Mouse (Mus musculus) heart, adult 2 months (tissue): Measurements from ENCODE around the gene Lsm4. TPM values are rescaled to one million over a fixed set of nuclear protein-coding genes. Genes with fewer than 3 reads are reported as not detected.

Source experiments
- DNase-seq, 2 experiments: peaks; one replicate each; pipeline ENCODE4 v3.0.0; 2021
- H3K27ac ChIP-seq: fragments of 200-600 bp; 2 replicates; pipeline ENCODE4 v1.8.1; 2022
- H3K27me3 ChIP-seq: fragments of 200-500 bp; 2 replicates; pipeline ENCODE4 v1.6.1; 2012; ENCODE audit warnings: mild to moderate bottlenecking, low read length, inconsistent platforms, mixed read lengths; ENCODE audit not compliant: control insufficient read depth, insufficient read depth
- H3K36me3 ChIP-seq: fragments of 200-500 bp; 2 replicates; pipeline ENCODE4 v1.6.1; 2012; ENCODE audit warnings: low read length, inconsistent platforms; ENCODE audit not compliant: control insufficient read depth, insufficient read depth
- H3K4me1 ChIP-seq: fragments of 200-500 bp; 2 replicates; pipeline ENCODE4 v1.6.1; 2011; ENCODE audit warnings: low read length; ENCODE audit not compliant: control insufficient read depth, insufficient read depth
- H3K4me3 ChIP-seq: fragments of 200-600 bp; 2 replicates; pipeline ENCODE4 v1.8.1; 2022
- H3K79me2 ChIP-seq: fragments of 200-500 bp; replicated peaks from 2 replicates; pipeline ENCODE4 v1.6.1; 2012; ENCODE audit warnings: mild to moderate bottlenecking, inconsistent platforms, low read length, moderate library complexity, mixed read lengths; ENCODE audit not compliant: control insufficient read depth, insufficient read depth
- H3K9ac ChIP-seq: fragments of 200-500 bp; 2 replicates; pipeline ENCODE4 v1.6.1; 2012; ENCODE audit warnings: low read depth, mild to moderate bottlenecking, control low read depth, inconsistent platforms, low read length, mixed read lengths
- CTCF ChIP-seq: fragments of 200-600 bp; IDR thresholded peaks from 2 replicates; pipeline ENCODE4 v1.8.1; 2022; ENCODE audit warnings: antibody characterized with exemption, mild to moderate bottlenecking, moderate library complexity
- EP300 ChIP-seq: fragments of 200-500 bp; IDR thresholded peaks from 2 replicates; pipeline ENCODE4 v1.6.1; 2011; ENCODE audit warnings: low read depth, low read length, control low read depth; ENCODE audit not compliant: insufficient read depth
- POLR2A ChIP-seq: fragments of 200-500 bp; IDR thresholded peaks from 2 replicates; pipeline ENCODE4 v1.6.1; 2011; ENCODE audit warnings: mild to moderate bottlenecking, low read depth, low read length, control low read depth; ENCODE audit not compliant: insufficient read depth
- WGBS: fragments of 180-500 bp; shearing (Covaris S2); methylation state at CpG from one replicate; pipeline ENCODE4 v1.1.7; 2018; 5-methylcytosine and 5-hydroxymethylcytosine counted together
- intact Hi-C: fragments of 180-260 bp; cut with DNase I; formaldehyde crosslinking; loops from one replicate; pipeline ENCODE4 v1.15.1; 2025
- long read RNA-seq: library from polyadenylated mRNA; stranded (forward); transcript quantifications from one replicate; pipeline ENCODE4 v2.0.0, GENCODE M21; 2021
- polyA plus RNA-seq: library from polyadenylated mRNA; depleted of rRNA; stranded (reverse); fragments of >200 nt; gene quantifications from 2 replicates; pipeline ENCODE4 v1.2.3, GENCODE M21; 2012; rRNA removed
- total RNA-seq, 2 experiments: library from RNA; stranded (reverse); gene quantifications; 2 replicates each; pipeline ENCODE4 v1.2.3; 2021

Gene Lsm4
- total RNA-seq: 10 to 100 TPM; 56.9 to 64.2 TPM
- polyA plus RNA-seq: 54.1 and 68.3 TPM in 2 replicates
- long read RNA-seq, transcript Lsm4-201 (5 exons, 925 nt): major isoform, 87 of 92 reads
- long read RNA-seq, partial matches to known transcripts: 3 of 92 reads
- long read RNA-seq, other reads (novel, unspliced or antisense): 2 of 92 reads

GRCm38 (mm10) chr8:70673079-70673856 lies at the start of gene Lsm4:
TSS of gene Lsm4 (plus strand) at chr8:70673248.
- intact Hi-C loops: loop anchor here (1.0 kb wide), 1 partner anchor 27 kb away; no protein-coding TSS in a partner anchor
- peak; percentile 91 for TF ChIP-seq EP300
- peak; percentile 89 for TF ChIP-seq CTCF
- TF ChIP-seq POLR2A: peak; percentile 80

GRCm38 (mm10) chr8:70625104-70625503 lies 47.9 kb upstream of the Lsm4 start:
- intact Hi-C loops: no loop called here
- Histone ChIP-seq H3K36me3 (no peaks in the 10 kb centered on the region), H3K9ac (no peak overlapping the region), H3K79me2 (no peaks in the 10 kb centered on the region), H3K4me1 (peaks cover 1% of the 10 kb centered on the region; the same call in 1 of the 2 replicates), H3K27ac (no peak overlapping the region), H3K27me3 (no peaks in the 10 kb centered on the region), H3K4me3 (no peak overlapping the region)
- peak; percentile 58 to 70 for DNase-seq
- TF ChIP-seq CTCF: peak; percentile 79
- TF ChIP-seq EP300: 0 out of 2 replicates have a peak, but pooled peaks have one; percentile 30
- TF ChIP-seq POLR2A: no peak
- 5% methylated on average over 5 of the region's 5 CpGs for WGBS

More at GRCm38 (mm10) chr8:70673079-70673856, at the start of gene Lsm4:
- DNase-seq: peak; percentile 98 to 99
- Histone ChIP-seq H3K36me3 (no peaks in the 10 kb centered on the region), H3K4me1 (peaks cover 9% of the 10 kb centered on the region), H3K79me2 (no peaks in the 10 kb centered on the region), H3K27ac (peak within 1 kb of the TSS; percentile 98), H3K27me3 (no peaks in the 10 kb centered on the region), H3K9ac (peak within 1 kb of the TSS; percentile 72), H3K4me3 (peak within 1 kb of the TSS; percentile 71)
- WGBS: under 1% methylated on average over 60 of the region's 60 CpGs

- H3K79me2 ChIP-seq: no peaks in the 10 kb centered on the region
- H3K4me3 ChIP-seq: no peak overlapping the region
- no peak overlapping the region for H3K9ac ChIP-seq
- no peak for DNase-seq
- TF ChIP-seq POLR2A (no peak), EP300 (no peak), CTCF (no peak)
- intact Hi-C loops: no loop called here
- no peaks in the 10 kb centered on the region for H3K27me3 ChIP-seq
- H3K36me3 ChIP-seq: no peaks in the 10 kb centered on the region
- no peak overlapping the region for H3K27ac ChIP-seq
- WGBS: 70% methylated on average over 5 of the region's 5 CpGs
- H3K4me1 ChIP-seq: peaks cover 4% of the 10 kb centered on the region; the same call in 1 of the 2 replicates
These were observed 46.0 kb upstream of the Lsm4 start for GRCm38 (mm10) chr8:70627041-70627440.

- WGBS: 65% methylated on average over 7 of the region's 7 CpGs
- no peak overlapping the region; the same call in 1 of the 2 replicates for H3K27ac ChIP-seq
- no peak for DNase-seq
These were observed 44.0 kb upstream of the Lsm4 start for GRCm38 (mm10) chr8:70628986-70629490.

GRCm38 (mm10) chr8:70629574-70630531 lies 43.2 kb upstream of the Lsm4 start:
- Histone ChIP-seq H3K4me1 (peaks cover 11% of the 10 kb centered on the region), H3K9ac (peak overlapping the region; percentile 71), H3K4me3 (peak overlapping the region; percentile 76), H3K79me2 (no peaks in the 10 kb centered on the region), H3K27ac (peak overlapping the region; percentile 83), H3K27me3 (no peaks in the 10 kb centered on the region), H3K36me3 (no peaks in the 10 kb centered on the region)
- peak; percentile 92 to 95 for DNase-seq
- intact Hi-C loops: loop anchor here (1.0 to 2.0 kb wide), 3 partner anchors 17 to 71 kb away; no protein-coding TSS in a partner anchor
- TF ChIP-seq CTCF: peak; percentile 99
- TF ChIP-seq EP300: peak; percentile 90; the same call in 1 of the 2 replicates
- peak; percentile 35 for TF ChIP-seq POLR2A
- WGBS: 2% methylated on average over 60 of the region's 60 CpGs

More at GRCm38 (mm10) chr8:70628986-70629490, 44.0 kb upstream of the Lsm4 start:
- intact Hi-C loops: loop anchor here (1.0 to 2.0 kb wide), 3 partner anchors 16 to 72 kb away; no protein-coding TSS in a partner anchor
- peak overlapping the region; percentile 76 for H3K4me3 ChIP-seq
- H3K79me2 ChIP-seq: no peaks in the 10 kb centered on the region
- H3K27me3 ChIP-seq: no peaks in the 10 kb centered on the region
- H3K4me1 ChIP-seq: peaks cover 6% of the 10 kb centered on the region
- H3K36me3 ChIP-seq: no peaks in the 10 kb centered on the region
- no peak for TF ChIP-seq CTCF
- TF ChIP-seq POLR2A: no peak
- TF ChIP-seq EP300: no peak
- H3K9ac ChIP-seq: no peak overlapping the region
